Mouse (Mus musculus) megakaryocyte progenitor cell, adult 5-6 weeks (primary cell): ENCODE results near the gene Il10. TPM values are rescaled to one million over a fixed set of nuclear protein-coding genes. Genes with fewer than 3 reads are reported as not detected.
"Not testable (repeated sequence)": the region's sequence is repeated elsewhere in the genome, so short reads cannot be mapped to it uniquely, and the experiment has no call there.

Experiments used
- ATAC-seq: replicated peaks from 2 replicates; pipeline ENCODE4 v1.8.0; 2016; ENCODE audit warnings: mild to moderate bottlenecking, moderate TSS enrichment, inconsistent platforms; ENCODE audit not compliant: poor library complexity
- total RNA-seq, 2 experiments: library from RNA; stranded (forward) in 1 of 2; stranded (reverse) in 1 of 2; fragments of 157-497, 149-512 nt in 1 of 2; fragments of 200-1000 nt in 1 of 2; gene quantifications; 2 replicates each; pipeline versions ENCODE4 v1.2.3 to v1.2.4; 2015 to 2017

Gene Il10
- total RNA-seq, 2 experiments from 2014 or later, result not detected

- no peak for ATAC-seq
Measured at GRCm38 (mm10) chr1:131015879-131016278, 3.8 kb upstream of the Il10 start.

- ATAC-seq, result peak; percentile 44
Measured at GRCm38 (mm10) chr1:131020425-131021310, 1.0 kb downstream of the Il10 start.

DNA sequence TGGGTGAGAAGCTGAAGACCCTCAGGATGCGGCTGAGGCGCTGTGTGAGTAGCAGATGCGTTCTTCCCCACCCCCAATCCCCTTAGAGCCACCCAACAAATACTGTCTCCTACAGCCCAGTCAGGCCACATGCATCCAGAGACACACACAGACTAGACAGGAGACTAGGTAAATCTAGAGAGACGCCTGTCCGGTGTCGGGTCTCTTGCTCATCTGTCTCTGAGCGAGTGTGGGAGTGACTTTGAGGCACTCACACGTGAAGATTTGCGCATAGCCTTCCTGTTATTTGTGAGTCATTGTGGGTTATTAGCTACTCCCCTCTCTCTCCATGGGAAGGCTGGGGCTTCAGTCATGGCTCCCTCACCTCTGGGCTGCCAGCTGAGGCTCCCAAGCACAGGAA, 1.8 kb downstream of the Il10 start:
- ATAC-seq, result no peak; the same call in 1 of the 2 replicates

DNA sequence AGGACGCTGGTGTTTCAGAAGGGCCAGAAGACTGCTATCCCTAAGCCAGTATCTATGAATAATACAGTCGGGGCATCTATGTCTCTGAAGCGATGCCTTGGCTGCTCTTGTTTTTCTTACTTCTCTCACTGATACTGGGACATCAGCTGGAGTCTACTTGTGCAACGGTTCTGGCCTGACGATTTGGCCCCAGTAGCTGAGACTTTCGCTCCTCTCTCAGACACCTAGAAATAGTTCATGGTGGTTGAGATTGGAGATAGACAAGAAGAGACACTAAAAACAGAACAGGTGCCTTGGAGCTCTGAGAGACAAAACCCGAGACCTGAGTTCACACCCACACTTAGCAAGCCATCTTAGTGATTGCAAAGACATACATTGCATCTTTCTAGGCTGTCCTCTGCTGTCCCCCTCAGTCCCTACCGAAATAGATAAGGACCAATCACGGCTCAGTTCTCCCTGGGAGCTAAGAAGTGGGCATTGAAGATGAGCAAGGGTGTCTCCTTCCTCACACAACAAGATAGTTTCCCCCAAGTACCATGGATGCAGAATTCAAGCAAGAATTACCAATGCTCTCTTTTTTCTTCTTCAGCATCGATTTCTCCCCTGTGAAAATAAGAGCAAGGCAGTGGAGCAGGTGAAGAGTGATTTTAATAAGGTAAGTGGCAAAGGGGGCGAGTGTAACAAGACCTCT, 2.4 kb downstream of the Il10 start:
- ATAC-seq, result no peak

GRCm38 (mm10) chr1:131022591-131023249, 3.1 kb downstream of the Il10 start:
- ATAC-seq, result no peak

DNA sequence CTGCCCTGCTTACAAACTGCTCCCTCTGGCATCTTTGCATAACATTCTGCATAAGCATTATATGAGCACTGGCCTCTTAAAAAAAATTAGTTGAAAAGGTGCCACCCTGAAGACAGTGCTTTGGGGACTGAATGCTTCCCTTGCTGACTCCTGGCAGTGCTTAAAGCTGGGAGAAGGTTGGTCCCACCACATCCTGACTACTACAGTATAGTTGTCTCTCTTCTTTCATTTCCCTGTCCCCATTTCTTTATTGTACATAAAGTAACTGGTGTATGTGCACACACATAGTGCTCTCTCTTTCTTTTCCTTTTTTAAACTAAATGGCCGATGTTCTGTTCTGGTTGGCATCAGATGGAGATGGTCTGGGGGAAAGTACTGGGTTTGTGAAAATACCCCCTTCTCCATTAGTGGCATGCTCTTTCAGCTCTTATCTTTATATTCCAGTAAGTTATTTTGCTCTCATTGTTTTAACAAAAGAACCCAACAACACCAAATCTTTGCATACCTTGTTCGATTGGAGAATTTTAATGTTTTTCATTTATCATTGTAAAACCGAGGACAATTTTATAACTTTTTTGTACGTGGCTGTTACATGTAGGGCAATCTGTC, 3.7 kb downstream of the Il10 start:
- not testable (repeated sequence) for ATAC-seq

- ATAC-seq, result peak; percentile 64
Measured at GRCm38 (mm10) chr1:131024900-131025842, 5.5 kb downstream of the Il10 start.

GRCm38 (mm10) chr1:131025843-131026190, 6.2 kb downstream of the Il10 start:
- peak; percentile 56 for ATAC-seq

DNA sequence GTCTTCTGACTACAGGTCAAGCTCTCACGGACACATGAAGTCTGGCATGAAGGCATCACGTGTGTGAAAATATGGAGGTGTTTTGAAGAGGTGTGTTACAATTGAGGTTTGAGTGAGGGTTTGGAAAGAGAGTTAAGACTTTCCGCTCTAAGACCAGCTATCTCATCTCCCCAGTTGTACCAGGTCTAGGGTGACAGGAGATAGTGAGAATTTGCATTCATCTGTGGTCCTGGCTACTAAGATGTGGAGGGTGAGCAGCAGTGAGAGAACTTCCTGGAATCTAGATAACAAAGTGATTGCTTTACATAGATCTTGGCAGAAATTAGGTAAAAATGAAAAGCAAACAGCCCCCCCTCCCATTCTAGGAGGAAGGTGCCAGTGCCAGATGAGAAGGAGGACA, 9.6 kb downstream of the Il10 start:
- ATAC-seq, result peak; percentile 69

GRCm38 (mm10) chr1:131030261-131030660, 10.6 kb downstream of the Il10 start:
- no peak for ATAC-seq

DNA sequence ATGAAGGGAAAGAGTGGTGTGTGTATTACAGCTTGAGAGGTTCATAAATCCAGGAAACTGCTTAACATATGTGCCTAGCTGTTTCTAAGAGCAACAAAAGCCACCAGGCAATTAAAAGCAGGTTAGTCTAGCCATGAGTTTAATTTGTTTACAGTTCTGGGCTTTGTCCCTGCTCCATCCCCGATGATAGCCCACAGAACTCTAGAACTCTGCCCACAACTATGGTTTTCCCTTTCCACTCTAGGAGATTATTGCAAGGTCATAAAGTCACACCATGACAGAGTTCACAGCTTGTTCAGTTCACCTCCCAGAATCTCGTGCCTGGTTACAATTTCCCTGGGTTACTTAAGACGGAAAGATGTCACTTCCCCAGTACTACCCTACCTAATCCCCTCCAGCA, 11.6 kb downstream of the Il10 start:
- ATAC-seq, result no peak

GRCm38 (mm10) chr1:131038001-131038400, 18.4 kb downstream of the Il10 start:
- peak; percentile 92 for ATAC-seq

DNA sequence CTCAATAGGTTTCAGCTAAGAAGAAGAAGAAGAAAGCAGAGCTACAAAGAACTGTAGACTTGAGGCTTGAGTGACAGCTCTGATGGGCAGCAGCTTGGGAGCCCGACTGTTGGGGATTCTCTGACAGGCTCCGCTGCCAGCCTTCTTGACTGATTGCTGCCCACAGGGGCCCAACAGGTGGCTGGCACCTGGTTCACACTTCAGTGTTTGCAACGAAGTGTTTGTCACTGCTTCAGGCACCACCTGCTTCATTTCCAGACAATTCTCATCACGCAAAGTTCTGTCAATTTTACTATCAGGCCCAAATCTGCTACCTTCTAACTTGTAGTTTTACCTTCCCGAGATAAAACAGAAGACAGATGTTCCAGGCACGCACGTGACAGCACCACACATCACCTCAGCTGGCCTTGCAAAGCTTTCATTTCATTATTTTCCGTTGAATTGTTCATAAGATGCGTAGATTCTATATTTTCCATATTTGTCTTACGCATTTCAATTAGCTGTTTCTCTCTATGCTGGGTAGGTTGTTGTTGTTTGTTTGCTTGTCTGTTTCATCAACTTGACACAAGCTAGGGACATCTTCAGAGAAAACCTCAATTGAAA, 18.9 kb downstream of the Il10 start:
- ATAC-seq, result no peak

- ATAC-seq, result no peak
Measured at GRCm38 (mm10) chr1:131039479-131039878, 19.8 kb downstream of the Il10 start.

- no peak for ATAC-seq
Measured at GRCm38 (mm10) chr1:131042263-131042662, 22.6 kb downstream of the Il10 start.

DNA sequence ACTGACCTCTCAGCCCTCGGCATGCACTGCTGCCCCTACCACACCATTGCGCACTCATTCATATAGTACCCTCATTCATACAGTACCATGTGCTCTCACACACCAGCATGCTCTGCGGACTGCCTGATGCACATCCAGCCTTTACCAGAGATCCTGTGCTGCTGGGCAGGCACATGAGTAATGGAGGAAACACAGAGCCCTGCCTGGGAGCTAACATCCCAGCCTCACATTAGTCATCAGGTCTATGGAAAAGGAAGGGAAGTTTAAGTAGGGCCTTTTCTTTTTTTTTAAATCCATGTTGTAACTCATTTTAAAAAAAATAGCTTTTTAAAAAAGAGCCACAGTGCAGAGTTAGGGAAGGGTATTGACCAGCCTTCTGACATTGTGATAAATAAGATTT, 23.1 kb downstream of the Il10 start:
- ATAC-seq, result no peak

DNA sequence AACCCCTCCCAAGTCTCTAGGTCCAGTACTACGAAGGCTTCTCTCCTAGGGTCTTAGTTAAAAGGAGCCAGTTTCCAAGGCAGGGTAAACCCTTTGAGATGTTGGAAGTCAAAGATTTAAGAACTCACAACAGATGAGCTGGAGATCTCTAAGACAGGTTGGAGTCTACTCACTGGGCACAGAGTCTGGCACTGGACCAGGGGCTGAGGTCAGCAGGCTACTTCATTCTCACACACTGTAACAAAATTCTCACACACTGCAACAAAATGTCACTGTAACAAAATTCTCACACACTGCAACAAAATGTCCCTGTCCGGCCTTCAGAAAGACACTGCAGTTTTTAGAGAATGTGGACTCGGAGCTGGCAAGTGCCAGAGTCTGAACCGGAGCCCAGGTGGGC, 24.0 kb downstream of the Il10 start:
- ATAC-seq, result no peak

DNA sequence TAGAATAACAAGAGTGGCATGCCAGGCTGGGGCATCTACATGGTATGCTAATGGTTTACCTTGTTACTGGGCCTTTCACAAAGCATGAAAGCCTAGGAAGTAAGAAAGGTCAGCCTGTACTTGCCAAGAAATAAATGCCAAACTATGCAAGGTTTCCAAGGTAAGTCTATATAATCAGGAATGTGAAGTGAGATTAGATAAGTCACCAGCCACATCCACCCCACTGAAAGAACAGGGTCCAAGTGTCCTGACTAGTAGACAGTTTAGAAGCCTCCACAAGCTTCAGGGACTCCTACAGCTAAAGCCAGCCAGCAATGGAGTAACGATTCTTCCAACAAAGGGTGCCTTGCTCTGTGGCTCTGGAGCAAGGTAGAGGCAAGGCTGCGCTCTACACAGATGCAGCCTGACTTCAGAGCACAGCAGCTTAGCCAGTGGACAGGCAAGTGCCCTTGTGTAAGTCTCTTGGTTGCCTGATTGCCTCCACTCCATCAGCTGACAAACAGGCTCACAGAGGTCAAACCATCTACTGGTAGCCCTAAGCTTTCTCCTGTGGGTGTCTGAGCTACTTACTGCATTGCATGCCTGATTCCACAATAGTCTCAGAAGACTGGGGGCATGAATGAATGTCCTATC, 26.2 kb downstream of the Il10 start:
- no peak for ATAC-seq

- no peak; the same call in 1 of the 2 replicates for ATAC-seq
Measured at GRCm38 (mm10) chr1:131046607-131047006, 27.0 kb downstream of the Il10 start.
